9 mouse cellular contexts compared by ENCODE assay signal in the genomic region with DNA sequence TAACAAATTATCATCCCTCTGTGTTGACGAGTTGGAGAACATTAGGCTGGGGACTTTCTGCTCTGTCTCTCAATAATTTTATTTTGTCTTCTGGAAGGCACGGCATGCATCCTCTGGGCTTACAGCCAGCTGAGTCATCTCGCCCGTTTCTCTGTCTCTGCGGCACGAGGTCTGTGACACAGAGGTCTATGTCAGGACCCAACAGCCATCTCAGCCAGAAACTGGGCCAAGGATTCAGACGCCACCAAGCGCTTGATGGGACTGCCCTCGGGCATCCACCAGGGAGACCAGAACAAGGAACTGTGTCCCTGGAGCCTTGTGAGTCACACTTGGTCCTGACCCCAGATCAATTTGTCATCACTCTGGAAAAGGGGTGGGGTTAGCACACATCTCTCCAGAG.
DNase-seq lines count a peak whose midpoint lies in the region; ATAC-seq and TF ChIP-seq lines count a peak whose summit lies in the region.
"Had no signal": no experiment of that assay in that cellular context is flagged by ENCODE, and none has a peak within 500 bp of the region (broad histone marks: within the 10 kb centered on the region; RNA-seq: fewer than 3 reads in every experiment).

No protein-coding gene starts in this region.

- H3K79me2 ChIP-seq in macrophage (ENCODE audit: inconsistent target) = no peaks in the 10 kb centered on the region

- H3K4me1 ChIP-seq in lung, adult 2 months (ENCODE audit: control insufficient read depth, insufficient read depth, low read length) = no peaks in the 10 kb centered on the region
- H3K4me1 ChIP-seq: liver, embryonic 15.5 days had no signal

- no peak for TF ChIP-seq CTCF in lung, adult 2 months (IDR thresholded peaks at IDR 0.05; ENCODE audit: insufficient read depth, low read length)

- no peaks in the 10 kb centered on the region for H3K36me3 ChIP-seq in macrophage (ENCODE audit: inconsistent target)
- H3K36me3 ChIP-seq: liver, embryonic 15.5 days had no signal

- intact Hi-C loops in heart, postnatal 25 days (cut with DNase I) = loop anchor here (5.0 kb wide), 1 partner anchor 144 kb away; the partner anchor contains the start of gene Sulf2

- 50% methylated on average over 9 of the region's 9 CpGs for WGBS in lung, adult 2 months
- WGBS in macrophage (ENCODE audit: missing documents) = 66% methylated on average over 9 of the region's 9 CpGs

- H3K4me3 ChIP-seq in lung, adult 2 months (replicated peaks; ENCODE audit: extremely low read depth, low read depth, low read length) = no peak overlapping the region
- H3K4me3 ChIP-seq in macrophage (ENCODE audit: inconsistent target) = no peak overlapping the region
- H3K4me3 ChIP-seq: liver, embryonic 15.5 days had no signal

- no peak for TF ChIP-seq POLR2A in lung, adult 2 months (IDR thresholded peaks at IDR 0.05; ENCODE audit: borderline replicate concordance, extremely low read depth, low read depth, low read length)

- DNase-seq in lung, adult 18-20 months = peak; percentile 56 to 58
- no peak for DNase-seq in lung, adult 2 months
- peak; percentile 30 to 42 for DNase-seq in cerebellum, adult 18-20 months
- DNase-seq in heart, postnatal 25 days (ENCODE audit: low spot score) = peak; percentile 64
- DNase-seq in T-cell, adult 2 months (ENCODE audit: low spot score) = no peak

- ATAC-seq in granulocyte monocyte progenitor cell, adult 5-6 weeks (replicated peaks; ENCODE audit: poor library complexity, severe bottlenecking) = no peak
- no peak for ATAC-seq in erythroid progenitor cell, adult 5-6 weeks (replicated peaks; ENCODE audit: low FRiP score, poor library complexity, severe bottlenecking)

- H3K27ac ChIP-seq in macrophage = peak overlapping the region; percentile 45
- H3K27ac ChIP-seq: liver, embryonic 15.5 days had no signal

Comparison
In these comparisons a context has a peak if more than half of its experiments do, and no peak if none do; other contexts are left out.
1. DNase-seq: peak in lung, adult 18-20 months (2 of 2), cerebellum, adult 18-20 months (2 of 2) and heart, postnatal 25 days (single experiment); none in lung, adult 2 months (single experiment) and T-cell, adult 2 months (single experiment).